8 mouse cellular contexts compared by ENCODE assay signal in genomic region chr1:153424271-153424670, GRCm38 (mm10). TPM values are rescaled to one million over a fixed set of nuclear protein-coding genes. Genes with fewer than 3 reads are reported as not detected.
A peak's percentile ranks its signal among the peaks of the same experiment; 100 is the strongest.
DNase-seq lines count a peak whose midpoint lies in the region; TF ChIP-seq lines count a peak whose summit lies in the region.
"Had no signal": no experiment of that assay in that cellular context is flagged by ENCODE, and none has a peak within 500 bp of the region (broad histone marks: within the 10 kb centered on the region; RNA-seq: fewer than 3 reads in every experiment).

No protein-coding gene starts in this region.

- no peaks in the 10 kb centered on the region; the same call in 1 of the 2 replicates for H3K36me3 ChIP-seq in testis, adult 2 months (ENCODE audit: control insufficient read depth, insufficient read depth, low read length)
- no peaks in the 10 kb centered on the region for H3K36me3 ChIP-seq in hindbrain, embryonic 10.5 days
- H3K36me3 ChIP-seq in megakaryocyte, embryonic 14.5 days (replicated peaks; ENCODE audit: low read length): no peaks in the 10 kb centered on the region

- TF ChIP-seq CTCF in testis, adult 2 months (IDR thresholded peaks at IDR 0.05; ENCODE audit: control insufficient read depth, insufficient read depth, insufficient replicate concordance, low read depth, low read length): no peak

- 40% methylated on average over 12 of the region's 12 CpGs for WGBS in hindbrain, embryonic 10.5 days

- peaks cover 14% of the 10 kb centered on the region for H3K4me1 ChIP-seq in testis, adult 2 months (ENCODE audit: control insufficient read depth, insufficient read depth, low read length)
- H3K4me1 ChIP-seq in hindbrain, embryonic 10.5 days (replicated peaks): peaks cover 17% of the 10 kb centered on the region
- H3K4me1 ChIP-seq in megakaryocyte, embryonic 14.5 days: peaks cover 24% of the 10 kb centered on the region

- H3K9me3 ChIP-seq in hindbrain, embryonic 10.5 days: 0 out of 2 replicates have a peak, but pooled peaks cover 2% of the 10 kb centered on the region
- peaks cover 14% of the 10 kb centered on the region for H3K9me3 ChIP-seq in megakaryocyte, embryonic 14.5 days

- DNase-seq in testis, postnatal 10 days (ENCODE audit: low spot score): no peak
- peak; percentile 17 for DNase-seq in cerebellum, adult 8-10 months
- peak; percentile 10 for DNase-seq in hindbrain, embryonic 10.5 days (ENCODE audit: low spot score)
- no peak for DNase-seq in right cerebral cortex, adult 18-20 months
- DNase-seq in adrenal gland, postnatal 4 days (ENCODE audit: low spot score in 2 of 2): no peak

- no peak for TF ChIP-seq POLR2A in testis, adult 2 months (IDR thresholded peaks at IDR 0.05; ENCODE audit: control insufficient read depth, low read depth, low read length)

- H3K27me3 ChIP-seq in testis, adult 2 months (ENCODE audit: control insufficient read depth, insufficient read depth, low read length): no peaks in the 10 kb centered on the region
- H3K27me3 ChIP-seq in hindbrain, embryonic 10.5 days (ENCODE audit: insufficient read depth, poor library complexity, severe bottlenecking): peaks cover 45% of the 10 kb centered on the region
- H3K27me3 ChIP-seq in megakaryocyte, embryonic 14.5 days (replicated peaks): peaks cover 26% of the 10 kb centered on the region

- peak overlapping the region; percentile 65 for H3K27ac ChIP-seq in testis, adult 2 months (ENCODE audit: control insufficient read depth, insufficient read depth, low read depth, low read length)
- H3K27ac ChIP-seq in hindbrain, embryonic 10.5 days: no peak overlapping the region

- H3K4me3 ChIP-seq in testis, adult 2 months (ENCODE audit: control insufficient read depth, low read depth, low read length): peak overlapping the region; percentile 88
- peak overlapping the region; percentile 72 for H3K4me3 ChIP-seq in hindbrain, embryonic 10.5 days
- H3K4me3 ChIP-seq in megakaryocyte, embryonic 14.5 days (replicated peaks): peak overlapping the region; percentile 88

RNA-seq across cellular contexts. Expression of gene Shcbp1l, which starts 0.7 kb away (rescaled TPM):
- polyA plus RNA-seq in testis, adult 2 months (2012; rRNA removed): 110 and 111 TPM in 2 replicates
- not detected in 2 replicates for polyA plus RNA-seq in hindbrain, embryonic 10.5 days (2016; fragmentation: Nextera tagmentation; extraction: Ambion mirVana)
- not detected in 2 replicates for polyA plus RNA-seq in megakaryocyte, embryonic 14.5 days (2012; ENCODE audit: insufficient read depth, low replicate concordance)
- total RNA-seq in adrenal gland, postnatal 4 days (2021): 1 to 10 TPM in 1 of 2 experiments, under 1 TPM in 1; 0.67 to 1.2 TPM
- polyA plus RNA-seq: large intestine, adult 2 months had no signal

Comparison
In these comparisons a context has a peak if more than half of its experiments do, and no peak if none do; other contexts are left out.
1. DNase-seq: peak in cerebellum, adult 8-10 months (single experiment) and hindbrain, embryonic 10.5 days (single experiment); none in testis, postnatal 10 days (single experiment), right cerebral cortex, adult 18-20 months (single experiment) and adrenal gland, postnatal 4 days (0 of 2).
2. RNA of gene Shcbp1l, which starts 0.7 kb away (polyA plus RNA-seq): 110 to 111 TPM in testis, adult 2 months; not detected in hindbrain, embryonic 10.5 days and not detected in megakaryocyte, embryonic 14.5 days; every median in the first group is over 100 times any median in the second.
3. Peak in every context shown above with its lines, with median percentiles within 50 percentile points of each other: H3K4me3 ChIP-seq.